Mouse (Mus musculus) spleen, postnatal 36 days (tissue): Measurements from ENCODE around the gene Lbp.

Source experiments
- DNase-seq, 2 experiments: peaks; one replicate each; pipeline ENCODE4 v3.0.0; 2022; ENCODE audit warnings: low spot score in 2 of 2, mixed read lengths in 1 of 2

The Lbp gene

GRCm38 (mm10) chr2:158305948-158306695 is at the start of gene Lbp:
TSS of gene Lbp (plus strand) at chr2:158306493.
- DNase-seq = no peak

- DNase-seq = no peak
Measured at GRCm38 (mm10) chr2:158256894-158257293, 49.4 kb upstream of the Lbp start.

- peak; percentile 37 to 55 for DNase-seq
Measured at GRCm38 (mm10) chr2:158258005-158258418, 48.3 kb upstream of the Lbp start, which contains the start of gene Bpi. TSS of gene Bpi (plus strand) at chr2:158258094.

GRCm38 (mm10) chr2:158258781-158259180 is 47.5 kb upstream of the Lbp start:
- DNase-seq = peak; percentile 28 to 37

GRCm38 (mm10) chr2:158259498-158259897 is 46.8 kb upstream of the Lbp start:
- DNase-seq = no peak

GRCm38 (mm10) chr2:158264877-158265276 is 41.4 kb upstream of the Lbp start:
- no peak for DNase-seq

GRCm38 (mm10) chr2:158270017-158270416 is 36.3 kb upstream of the Lbp start:
- DNase-seq = no peak

- DNase-seq = no peak
Measured at GRCm38 (mm10) chr2:158273646-158274045, 32.6 kb upstream of the Lbp start.

- DNase-seq = no peak
Measured at GRCm38 (mm10) chr2:158275349-158275748, 30.9 kb upstream of the Lbp start.

GRCm38 (mm10) chr2:158275811-158276210 is 30.5 kb upstream of the Lbp start:
- DNase-seq = no peak

- no peak for DNase-seq
Measured at GRCm38 (mm10) chr2:158276451-158276850, 29.8 kb upstream of the Lbp start.

GRCm38 (mm10) chr2:158276878-158277277 is 29.4 kb upstream of the Lbp start:
- no peak for DNase-seq

- no peak for DNase-seq
Measured at GRCm38 (mm10) chr2:158279656-158280055, 26.6 kb upstream of the Lbp start.

GRCm38 (mm10) chr2:158281497-158282205 is 24.6 kb upstream of the Lbp start:
- no peak for DNase-seq

GRCm38 (mm10) chr2:158283136-158283535 is 23.2 kb upstream of the Lbp start:
- DNase-seq = no peak

- no peak for DNase-seq
Measured at GRCm38 (mm10) chr2:158283771-158284170, 22.5 kb upstream of the Lbp start.

- no peak for DNase-seq
Measured at GRCm38 (mm10) chr2:158284571-158284970, 21.7 kb upstream of the Lbp start.

- no peak for DNase-seq
Measured at GRCm38 (mm10) chr2:158285655-158286054, 20.6 kb upstream of the Lbp start.

- no peak for DNase-seq
Measured at GRCm38 (mm10) chr2:158295700-158296099, 10.6 kb upstream of the Lbp start.

- DNase-seq = no peak
Measured at GRCm38 (mm10) chr2:158299203-158299602, 7.1 kb upstream of the Lbp start.

GRCm38 (mm10) chr2:158299731-158300130 is 6.6 kb upstream of the Lbp start:
- no peak for DNase-seq

- DNase-seq = no peak
Measured at GRCm38 (mm10) chr2:158302807-158303206, 3.5 kb upstream of the Lbp start.

- DNase-seq = no peak
Measured at GRCm38 (mm10) chr2:158306696-158307049, 380 bp downstream of the Lbp start.
